ENCODE assay signal across 11 mouse cellular contexts in genomic region chr9:107643544-107644214, GRCm38 (mm10). TPM values are rescaled to one million over a fixed set of nuclear protein-coding genes. Genes with fewer than 3 reads are reported as not detected.
A peak's percentile ranks its signal among the peaks of the same experiment; 100 is the strongest.
DNase-seq lines count a peak whose midpoint lies in the region; ATAC-seq and TF ChIP-seq lines count a peak whose summit lies in the region.
"Had no signal": no experiment of that assay in that cellular context is flagged by ENCODE, and none has a peak within 500 bp of the region (broad histone marks: within the 10 kb centered on the region; RNA-seq: fewer than 3 reads in every experiment).

No protein-coding gene starts in this region.

- no peaks in the 10 kb centered on the region for H3K27me3 ChIP-seq in kidney, embryonic 15.5 days
- 0 out of 2 replicates have a peak, but pooled peaks cover 4% of the 10 kb centered on the region for H3K27me3 ChIP-seq in embryonic facial prominence, embryonic 10.5 days (replicated peaks; ENCODE audit: low read depth, poor library complexity, severe bottlenecking)
- H3K27me3 ChIP-seq in intestine, postnatal 0 days (replicated peaks; ENCODE audit: control insufficient read depth, insufficient read depth, low read length): no peaks in the 10 kb centered on the region
- no peaks in the 10 kb centered on the region for H3K27me3 ChIP-seq in midbrain, embryonic 16.5 days (ENCODE audit: control insufficient read depth, insufficient read depth, low read depth, low read length)
- H3K27me3 ChIP-seq: neural tube, embryonic 12.5 days had no signal

- H3K4me1 ChIP-seq in kidney, embryonic 15.5 days: peaks cover 24% of the 10 kb centered on the region
- peaks cover 46% of the 10 kb centered on the region for H3K4me1 ChIP-seq in embryonic facial prominence, embryonic 10.5 days
- H3K4me1 ChIP-seq in intestine, postnatal 0 days (replicated peaks; ENCODE audit: control insufficient read depth, insufficient read depth, low read length): peaks cover 3% of the 10 kb centered on the region; the same call in 1 of the 2 replicates
- H3K4me1 ChIP-seq in midbrain, embryonic 16.5 days (ENCODE audit: control insufficient read depth, insufficient read depth, low read length): peaks cover 12% of the 10 kb centered on the region

- no peak for TF ChIP-seq CTCF in intestine, postnatal 0 days (IDR thresholded peaks at IDR 0.05; ENCODE audit: low read depth)

- 89% methylated on average over 13 of the region's 13 CpGs for WGBS in kidney, embryonic 15.5 days
- 92% methylated on average over 13 of the region's 13 CpGs for WGBS in embryonic facial prominence, embryonic 10.5 days
- 92% methylated on average over 13 of the region's 13 CpGs for WGBS in intestine, postnatal 0 days
- 91% methylated on average over 13 of the region's 13 CpGs for WGBS in midbrain, embryonic 16.5 days

- no peaks in the 10 kb centered on the region for H3K9me3 ChIP-seq in kidney, embryonic 15.5 days (replicated peaks)
- H3K9me3 ChIP-seq in embryonic facial prominence, embryonic 10.5 days: no peaks in the 10 kb centered on the region
- no peaks in the 10 kb centered on the region for H3K9me3 ChIP-seq in intestine, postnatal 0 days (ENCODE audit: control insufficient read depth)
- no peaks in the 10 kb centered on the region for H3K9me3 ChIP-seq in midbrain, embryonic 16.5 days (replicated peaks; ENCODE audit: control insufficient read depth, low read length, poor library complexity, severe bottlenecking)
- H3K9me3 ChIP-seq: neural tube, embryonic 12.5 days had no signal

- no peak overlapping the region for H3K27ac ChIP-seq in kidney, embryonic 15.5 days
- H3K27ac ChIP-seq in embryonic facial prominence, embryonic 10.5 days (replicated peaks): peak overlapping the region; percentile 83
- H3K27ac ChIP-seq in intestine, postnatal 0 days (ENCODE audit: low read depth, low read length): no peak overlapping the region
- no peak overlapping the region for H3K27ac ChIP-seq in midbrain, embryonic 16.5 days (ENCODE audit: low read length)
- H3K27ac ChIP-seq: neural tube, embryonic 12.5 days had no signal

- no peak for DNase-seq in kidney, postnatal 25 days
- no peak for DNase-seq in embryonic facial prominence, embryonic 10.5 days (ENCODE audit: low spot score)
- DNase-seq in adipocyte (ENCODE audit: low spot score): no peak
- DNase-seq in adrenal gland, postnatal 36 days: no peak
- no peak for DNase-seq in adrenal gland, adult 18-20 months (ENCODE audit: low spot score in 2 of 2)
- DNase-seq: layer of hippocampus, adult 9-11 months had no signal

- H3K36me3 ChIP-seq in kidney, embryonic 15.5 days: no peaks in the 10 kb centered on the region
- no peaks in the 10 kb centered on the region for H3K36me3 ChIP-seq in embryonic facial prominence, embryonic 10.5 days (replicated peaks)
- no peaks in the 10 kb centered on the region for H3K36me3 ChIP-seq in intestine, postnatal 0 days (ENCODE audit: control insufficient read depth, insufficient read depth)
- H3K36me3 ChIP-seq in midbrain, embryonic 16.5 days (ENCODE audit: control insufficient read depth, insufficient read depth, low read length): no peaks in the 10 kb centered on the region
- H3K36me3 ChIP-seq: neural tube, embryonic 12.5 days had no signal

- ATAC-seq in kidney, embryonic 15.5 days (replicated peaks; ENCODE audit: low FRiP score): no peak
- no peak for ATAC-seq in intestine, postnatal 0 days
- ATAC-seq in midbrain, embryonic 16.5 days: no peak

- no peak overlapping the region for H3K4me3 ChIP-seq in kidney, embryonic 15.5 days (replicated peaks)
- H3K4me3 ChIP-seq in embryonic facial prominence, embryonic 10.5 days: peak overlapping the region; percentile 53
- H3K4me3 ChIP-seq in intestine, postnatal 0 days (ENCODE audit: low read depth, low read length): no peak overlapping the region; the same call in 1 of the 2 replicates
- no peak overlapping the region for H3K4me3 ChIP-seq in midbrain, embryonic 16.5 days (ENCODE audit: low read depth, low read length)

- H3K9ac ChIP-seq in kidney, embryonic 15.5 days: no peak overlapping the region
- H3K9ac ChIP-seq in intestine, postnatal 0 days (ENCODE audit: low read depth, low read length): no peak overlapping the region
- no peak overlapping the region for H3K9ac ChIP-seq in midbrain, embryonic 16.5 days (ENCODE audit: low read depth, low read length)

- peak overlapping the region; percentile 73; the same call in 1 of the 2 replicates for H3K4me2 ChIP-seq in kidney, embryonic 15.5 days
- H3K4me2 ChIP-seq in intestine, postnatal 0 days (replicated peaks; ENCODE audit: low read depth): peak overlapping the region; percentile 72; the same call in 1 of the 2 replicates
- H3K4me2 ChIP-seq in midbrain, embryonic 16.5 days (ENCODE audit: low read length): 0 out of 2 replicates have a peak overlapping the region, but pooled peaks have one; percentile 74

RNA-seq across cellular contexts. Expression of gene Gnai2, which starts 8.5 kb away (rescaled TPM):
- 403 and 424 TPM in 2 replicates for polyA plus RNA-seq in kidney, embryonic 15.5 days (2015; fragmentation: Nextera tagmentation; extraction: Ambion mirVana)
- polyA plus RNA-seq in embryonic facial prominence, embryonic 10.5 days (2016; fragmentation: Nextera tagmentation; extraction: Ambion mirVana): 334 and 363 TPM in 2 replicates
- 245 and 265 TPM in 2 replicates for polyA plus RNA-seq in intestine, postnatal 0 days (2015; fragmentation: Nextera tagmentation; extraction: Ambion mirVana)
- polyA plus RNA-seq in midbrain, embryonic 16.5 days (2015; fragmentation: Nextera tagmentation; extraction: Ambion mirVana): 278 and 281 TPM in 2 replicates
- 100 to 1,000 TPM; 221 to 245 TPM for total RNA-seq in adrenal gland, postnatal 36 days (2021)
- 100 to 1,000 TPM; 238 to 263 TPM for total RNA-seq in adrenal gland, adult 18-20 months (2021)

RNA-seq across cellular contexts. Expression of gene Slc38a3, which starts 25.7 kb away (rescaled TPM):
- polyA plus RNA-seq in kidney, embryonic 15.5 days (2015; fragmentation: Nextera tagmentation; extraction: Ambion mirVana): 7.1 and 8.1 TPM in 2 replicates
- 5.6 and 6.6 TPM in 2 replicates for polyA plus RNA-seq in embryonic facial prominence, embryonic 10.5 days (2016; fragmentation: Nextera tagmentation; extraction: Ambion mirVana)
- 15.5 and 15.6 TPM in 2 replicates for polyA plus RNA-seq in intestine, postnatal 0 days (2015; fragmentation: Nextera tagmentation; extraction: Ambion mirVana)
- polyA plus RNA-seq in midbrain, embryonic 16.5 days (2015; fragmentation: Nextera tagmentation; extraction: Ambion mirVana): 31.1 and 34.0 TPM in 2 replicates
- 1 to 10 TPM in 1 of 2 experiments, under 1 TPM in 1; 0.30 to 1.0 TPM for total RNA-seq in adrenal gland, postnatal 36 days (2021)
- under 1 TPM; 0.33 to 0.64 TPM for total RNA-seq in adrenal gland, adult 18-20 months (2021)

RNA-seq across cellular contexts. Expression of gene Sema3b, which starts 34.6 kb away (rescaled TPM):
- polyA plus RNA-seq in kidney, embryonic 15.5 days (2015; fragmentation: Nextera tagmentation; extraction: Ambion mirVana): 21.1 and 22.5 TPM in 2 replicates
- polyA plus RNA-seq in embryonic facial prominence, embryonic 10.5 days (2016; fragmentation: Nextera tagmentation; extraction: Ambion mirVana): 2.7 TPM in 2 replicates
- 37.1 and 37.3 TPM in 2 replicates for polyA plus RNA-seq in intestine, postnatal 0 days (2015; fragmentation: Nextera tagmentation; extraction: Ambion mirVana)
- polyA plus RNA-seq in midbrain, embryonic 16.5 days (2015; fragmentation: Nextera tagmentation; extraction: Ambion mirVana): 3.7 and 3.9 TPM in 2 replicates
- 1 to 10 TPM; 4.6 to 8.4 TPM for total RNA-seq in adrenal gland, postnatal 36 days (2021)
- 1 to 10 TPM; 5.1 to 6.3 TPM for total RNA-seq in adrenal gland, adult 18-20 months (2021)

RNA-seq across cellular contexts. Expression of gene Gnat1, which starts 35.8 kb away (rescaled TPM):
- polyA plus RNA-seq in kidney, embryonic 15.5 days (2015; fragmentation: Nextera tagmentation; extraction: Ambion mirVana): 3.9 and 4.6 TPM in 2 replicates
- polyA plus RNA-seq in embryonic facial prominence, embryonic 10.5 days (2016; fragmentation: Nextera tagmentation; extraction: Ambion mirVana): 3.4 and 4.3 TPM in 2 replicates
- 1.6 and 1.9 TPM in 2 replicates for polyA plus RNA-seq in intestine, postnatal 0 days (2015; fragmentation: Nextera tagmentation; extraction: Ambion mirVana)
- polyA plus RNA-seq in midbrain, embryonic 16.5 days (2015; fragmentation: Nextera tagmentation; extraction: Ambion mirVana): 1.6 and 2.2 TPM in 2 replicates
- not detected for total RNA-seq in adrenal gland, postnatal 36 days (2021)
- under 1 TPM; 0.22 to 0.56 TPM for total RNA-seq in adrenal gland, adult 18-20 months (2021)
- total RNA-seq: heart, adult 8-10 months had no signal

RNA-seq across cellular contexts. Expression of gene Ifrd2, which starts 56.2 kb away (rescaled TPM):
- 47.8 and 55.8 TPM in 2 replicates for polyA plus RNA-seq in kidney, embryonic 15.5 days (2015; fragmentation: Nextera tagmentation; extraction: Ambion mirVana)
- 59.7 and 72.1 TPM in 2 replicates for polyA plus RNA-seq in embryonic facial prominence, embryonic 10.5 days (2016; fragmentation: Nextera tagmentation; extraction: Ambion mirVana)
- 36.9 and 38.9 TPM in 2 replicates for polyA plus RNA-seq in intestine, postnatal 0 days (2015; fragmentation: Nextera tagmentation; extraction: Ambion mirVana)
- 14.6 and 15.4 TPM in 2 replicates for polyA plus RNA-seq in midbrain, embryonic 16.5 days (2015; fragmentation: Nextera tagmentation; extraction: Ambion mirVana)
- total RNA-seq in adrenal gland, postnatal 36 days (2021): 10 to 100 TPM; 37.8 to 43.1 TPM
- 10 to 100 TPM; 38.0 to 41.1 TPM for total RNA-seq in adrenal gland, adult 18-20 months (2021)
